Mouse (Mus musculus): ENCODE results near the gene Crk. TPM values are rescaled to one million over a fixed set of nuclear protein-coding genes. Genes with fewer than 3 reads are reported as not detected.

The Crk gene
- 80.6 and 83.1 TPM in 2 replicates for polyA plus RNA-seq (2012; rRNA removed)

DNA sequence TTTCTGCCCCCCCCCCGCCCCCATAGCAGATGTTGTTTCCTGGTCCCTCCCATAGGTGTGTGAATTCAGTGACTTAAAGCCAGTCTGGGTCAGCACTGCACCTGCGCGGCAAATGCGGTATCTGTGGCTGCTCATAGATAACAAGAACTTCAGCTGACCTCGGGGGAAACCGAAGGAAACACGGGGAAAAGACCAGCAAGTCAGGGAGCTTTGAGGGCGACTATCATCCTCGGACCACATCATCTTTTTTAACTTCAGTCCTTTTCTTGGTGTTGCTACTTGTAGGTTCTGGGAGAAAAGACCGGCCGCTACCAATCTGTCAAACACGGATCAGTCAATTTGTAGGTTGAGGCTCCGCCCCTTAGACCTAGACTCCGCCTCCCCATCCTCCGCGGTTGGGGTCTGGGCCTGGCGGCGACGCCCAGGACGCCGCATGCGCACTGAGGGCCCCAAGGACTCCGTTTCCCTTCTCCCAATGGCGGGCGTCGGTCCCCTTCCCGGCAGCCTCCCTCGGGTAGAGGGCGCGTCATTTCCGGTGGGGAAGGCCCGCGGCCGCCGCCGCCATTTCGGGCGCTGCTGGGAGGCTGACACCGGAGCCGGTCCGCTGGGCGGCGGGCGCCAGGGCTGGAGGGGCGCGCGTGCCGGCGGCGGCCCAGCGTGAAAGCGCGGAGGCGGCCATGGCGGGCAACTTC lies at the start of gene Crk:
Crk (plus strand) TSS at position 513 of the 692 bp plus-strand sequence.
- peaks cover 3% of the 10 kb centered on the region; the same call in 1 of the 2 replicates for H3K4me1 ChIP-seq (ENCODE audit: control insufficient read depth, insufficient read depth, low read length)
- H3K27ac ChIP-seq (ENCODE audit: insufficient read depth, low read length), result peak within 1 kb of the TSS; percentile 89
- no peak for TF ChIP-seq CTCF (IDR thresholded peaks at IDR 0.05; ENCODE audit: borderline replicate concordance, insufficient read depth, low read depth, low read length)
- peak; percentile 77 for TF ChIP-seq POLR2A (IDR thresholded peaks at IDR 0.05; ENCODE audit: borderline replicate concordance, insufficient read depth, low read length)
- under 1% methylated on average over 55 of the region's 55 CpGs for WGBS
- peak; percentile 98 to 99 for DNase-seq
- H3K27me3 ChIP-seq (ENCODE audit: control insufficient read depth, insufficient read depth, low read length), result no peaks in the 10 kb centered on the region
- peak within 1 kb of the TSS; percentile 83 for H3K4me3 ChIP-seq (replicated peaks; ENCODE audit: insufficient read depth, low read depth, low read length)

DNA sequence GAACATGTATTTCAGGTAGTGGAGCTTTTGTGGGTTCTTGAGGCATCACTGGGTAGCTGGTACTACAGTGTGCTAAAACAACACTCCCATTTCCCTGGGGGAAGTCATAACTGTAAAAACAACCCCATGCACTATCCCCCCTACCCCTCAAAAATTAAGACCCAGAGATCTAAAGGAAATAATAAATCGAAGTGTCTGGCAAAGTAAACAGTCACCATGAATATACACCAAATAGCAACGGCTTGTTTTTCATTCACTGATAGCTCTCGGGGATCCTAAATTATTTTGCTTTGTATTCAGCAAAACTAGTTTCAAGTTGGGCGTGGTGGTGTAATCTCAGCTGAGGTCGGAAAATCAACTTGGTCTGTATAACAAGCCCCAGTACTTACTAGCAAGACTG lies 49.0 kb upstream of the Crk start:
- no peaks in the 10 kb centered on the region for H3K27me3 ChIP-seq (ENCODE audit: control insufficient read depth, insufficient read depth, low read length)
- 11% methylated on average over 5 of the region's 5 CpGs for WGBS
- DNase-seq, result no peak
- H3K27ac ChIP-seq (ENCODE audit: insufficient read depth, low read length), result no peak overlapping the region
- TF ChIP-seq CTCF (IDR thresholded peaks at IDR 0.05; ENCODE audit: borderline replicate concordance, insufficient read depth, low read depth, low read length) (no peak), POLR2A (IDR thresholded peaks at IDR 0.05; ENCODE audit: borderline replicate concordance, insufficient read depth, low read length) (no peak)
- peak overlapping the region; percentile 70 for H3K4me3 ChIP-seq (replicated peaks; ENCODE audit: insufficient read depth, low read depth, low read length)
- peaks cover 15% of the 10 kb centered on the region for H3K4me1 ChIP-seq (ENCODE audit: control insufficient read depth, insufficient read depth, low read length)

DNA sequence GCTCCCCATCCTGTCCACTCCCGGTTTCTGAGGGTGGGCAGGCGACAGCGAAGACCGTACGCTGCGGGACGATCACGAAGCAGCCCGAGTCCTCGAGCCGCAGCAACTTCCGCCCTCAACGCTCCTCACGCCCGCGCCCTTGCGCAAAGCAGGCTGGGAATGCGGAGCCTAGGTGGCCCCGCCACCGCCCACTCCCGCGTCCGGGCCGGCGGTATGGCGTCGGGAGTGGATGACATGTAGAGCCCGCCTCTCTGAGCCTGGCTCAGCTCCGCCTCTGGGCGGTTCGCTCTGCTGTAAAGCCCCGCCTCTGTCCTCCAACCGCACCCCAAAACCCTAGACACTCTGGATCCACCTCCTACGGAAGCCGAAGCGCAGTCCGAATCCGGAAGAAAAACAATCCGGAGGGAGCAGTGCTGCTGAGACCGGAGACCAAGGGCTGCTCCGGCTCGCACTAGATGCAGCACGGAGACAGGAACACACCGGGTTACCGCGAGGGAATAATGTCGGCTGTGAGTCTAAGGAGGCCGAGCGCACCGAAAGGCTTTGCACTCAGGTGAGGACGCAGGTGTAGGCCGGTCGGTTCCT lies 48.3 kb upstream of the Crk start, which contains the start of gene Inpp5k:
Inpp5k (plus strand) TSS at position 344 of the 585 bp plus-strand sequence.
- WGBS, result under 1% methylated on average over 53 of the region's 53 CpGs

DNA sequence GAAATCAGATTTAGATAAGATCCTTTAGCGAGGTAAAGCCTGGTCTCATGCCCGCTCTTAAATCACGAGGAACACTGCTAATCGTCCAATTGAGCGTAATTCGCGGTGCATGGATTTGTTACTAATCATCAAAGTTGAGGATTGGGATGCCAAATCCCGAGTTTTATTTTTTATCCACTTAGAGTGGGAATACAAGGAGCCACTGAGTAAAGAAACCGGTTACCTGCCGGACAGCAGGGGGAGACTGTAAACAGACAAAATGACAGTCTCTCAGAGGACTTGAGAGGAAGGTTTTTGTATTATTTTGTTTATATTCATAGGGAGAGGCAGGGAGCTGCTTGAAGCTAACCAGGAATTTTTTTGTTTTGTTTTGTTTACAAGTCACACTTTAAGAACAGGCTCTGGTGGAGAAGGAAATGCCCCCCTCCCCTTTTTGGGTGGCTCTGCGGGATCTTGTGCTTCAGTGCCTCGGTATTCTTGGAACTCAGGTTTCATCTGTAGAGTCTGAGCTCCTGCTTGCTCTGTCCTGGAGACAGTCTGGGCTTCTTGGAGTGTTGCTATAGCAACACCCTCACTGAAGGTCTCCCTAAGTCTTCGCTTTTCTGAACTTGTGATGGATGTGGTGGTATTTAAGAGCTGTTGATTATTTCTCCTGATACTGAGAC lies 47.4 kb upstream of the Crk start:
- no peaks in the 10 kb centered on the region for H3K27me3 ChIP-seq (ENCODE audit: control insufficient read depth, insufficient read depth, low read length)
- H3K4me3 ChIP-seq (replicated peaks; ENCODE audit: insufficient read depth, low read depth, low read length), result peak overlapping the region; percentile 88

More for the DNA sequence above, 48.3 kb upstream of the Crk start, which contains the start of gene Inpp5k:
- Histone ChIP-seq H3K4me1 (ENCODE audit: control insufficient read depth, insufficient read depth, low read length) (peaks cover 15% of the 10 kb centered on the region), H3K27me3 (ENCODE audit: control insufficient read depth, insufficient read depth, low read length) (no peaks in the 10 kb centered on the region), H3K27ac (ENCODE audit: insufficient read depth, low read length) (peak within 1 kb of the TSS; percentile 28; the same call in 1 of the 2 replicates), H3K4me3 (replicated peaks; ENCODE audit: insufficient read depth, low read depth, low read length) (peak within 1 kb of the TSS; percentile 88)
- TF ChIP-seq POLR2A (IDR thresholded peaks at IDR 0.05; ENCODE audit: borderline replicate concordance, insufficient read depth, low read length) (peak; percentile 89), CTCF (IDR thresholded peaks at IDR 0.05; ENCODE audit: borderline replicate concordance, insufficient read depth, low read depth, low read length) (no peak)
- DNase-seq, result peak; percentile 96 to 98

DNA sequence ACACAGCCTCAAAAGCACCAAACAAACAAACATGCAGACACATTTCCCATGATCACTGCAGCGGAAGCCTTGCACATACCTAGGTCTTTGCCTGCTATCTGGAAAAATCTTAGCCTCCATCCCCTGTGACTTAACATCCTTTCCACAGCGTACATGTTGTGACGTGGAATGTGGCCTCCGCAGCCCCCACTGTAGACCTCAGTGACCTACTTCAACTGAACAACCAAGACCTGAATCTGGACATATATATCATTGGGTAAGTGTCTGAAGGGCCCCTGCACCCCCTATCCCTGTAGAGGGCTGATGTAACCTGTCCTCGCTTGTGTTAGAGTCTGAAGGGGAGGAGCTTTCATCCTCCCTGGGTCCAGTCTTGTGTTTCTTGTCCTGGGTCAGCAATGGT lies 46.1 kb upstream of the Crk start:
- 94% methylated on average over 5 of the region's 5 CpGs for WGBS
- TF ChIP-seq CTCF (IDR thresholded peaks at IDR 0.05; ENCODE audit: borderline replicate concordance, insufficient read depth, low read depth, low read length) (no peak), POLR2A (IDR thresholded peaks at IDR 0.05; ENCODE audit: borderline replicate concordance, insufficient read depth, low read length) (no peak)
- H3K27me3 ChIP-seq (ENCODE audit: control insufficient read depth, insufficient read depth, low read length), result no peaks in the 10 kb centered on the region
- no peak overlapping the region for H3K27ac ChIP-seq (ENCODE audit: insufficient read depth, low read length)
- peaks cover 15% of the 10 kb centered on the region for H3K4me1 ChIP-seq (ENCODE audit: control insufficient read depth, insufficient read depth, low read length)
- no peak overlapping the region for H3K4me3 ChIP-seq (replicated peaks; ENCODE audit: insufficient read depth, low read depth, low read length)
- no peak for DNase-seq

More for the DNA sequence above, 47.4 kb upstream of the Crk start:
- TF ChIP-seq POLR2A (IDR thresholded peaks at IDR 0.05; ENCODE audit: borderline replicate concordance, insufficient read depth, low read length) (no peak), CTCF (IDR thresholded peaks at IDR 0.05; ENCODE audit: borderline replicate concordance, insufficient read depth, low read depth, low read length) (peak; percentile 10; the same call in 1 of the 2 replicates)
- peak; percentile 49 to 53 for DNase-seq
- 2% methylated on average over 13 of the region's 13 CpGs for WGBS
- Histone ChIP-seq H3K27ac (ENCODE audit: insufficient read depth, low read length) (0 out of 2 replicates have a peak overlapping the region, but pooled peaks have one; percentile 28), H3K4me1 (ENCODE audit: control insufficient read depth, insufficient read depth, low read length) (peaks cover 15% of the 10 kb centered on the region)

DNA sequence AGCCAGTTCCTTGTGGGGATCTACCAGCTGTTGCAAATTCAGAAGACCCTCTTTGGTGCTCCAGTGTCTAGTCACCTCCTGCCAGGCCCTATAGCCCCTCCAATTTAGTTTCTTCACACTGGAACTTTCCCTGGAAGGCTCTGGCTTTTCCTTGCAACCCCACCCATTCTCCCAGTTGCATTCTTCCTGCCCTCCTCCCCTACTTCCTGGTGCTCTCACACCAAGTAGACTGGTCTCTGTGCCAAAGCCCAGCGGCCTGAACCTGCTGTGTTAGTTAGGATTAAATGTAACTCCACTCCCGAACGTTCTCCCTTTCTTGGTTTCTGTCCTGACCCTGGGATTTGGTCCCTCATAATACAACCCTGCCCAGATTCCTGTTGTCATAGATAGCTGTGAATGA lies 44.3 kb upstream of the Crk start:
- TF ChIP-seq CTCF (IDR thresholded peaks at IDR 0.05; ENCODE audit: borderline replicate concordance, insufficient read depth, low read depth, low read length) (no peak), POLR2A (IDR thresholded peaks at IDR 0.05; ENCODE audit: borderline replicate concordance, insufficient read depth, low read length) (no peak)
- H3K27ac ChIP-seq (ENCODE audit: insufficient read depth, low read length), result no peak overlapping the region
- no peaks in the 10 kb centered on the region for H3K27me3 ChIP-seq (ENCODE audit: control insufficient read depth, insufficient read depth, low read length)
- H3K4me3 ChIP-seq (replicated peaks; ENCODE audit: insufficient read depth, low read depth, low read length), result no peak overlapping the region
- H3K4me1 ChIP-seq (ENCODE audit: control insufficient read depth, insufficient read depth, low read length), result peaks cover 15% of the 10 kb centered on the region
- 79% methylated on average over 3 of the region's 3 CpGs for WGBS
- DNase-seq, result no peak

DNA sequence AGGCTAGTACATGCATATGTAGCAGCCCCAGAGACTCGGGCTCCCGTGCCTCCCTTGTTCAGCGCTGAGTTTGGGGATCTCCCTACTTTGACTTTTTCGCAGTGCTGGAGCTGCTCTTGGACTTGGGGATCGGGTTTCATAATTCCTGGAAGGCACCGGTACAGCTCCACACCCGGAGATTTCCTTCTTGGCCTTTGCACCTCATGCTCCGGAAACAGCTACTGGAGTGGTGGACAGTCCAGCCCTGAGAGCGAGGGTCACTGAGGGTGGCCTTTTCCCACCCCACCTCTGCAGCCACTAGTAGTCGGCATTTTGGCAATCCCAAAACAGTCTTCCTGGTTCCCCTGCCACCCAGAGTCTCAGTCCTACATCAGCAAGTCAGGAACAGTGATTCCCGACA lies 43.7 kb upstream of the Crk start:
- no peak for TF ChIP-seq POLR2A (IDR thresholded peaks at IDR 0.05; ENCODE audit: borderline replicate concordance, insufficient read depth, low read length)
- no peak for TF ChIP-seq CTCF (IDR thresholded peaks at IDR 0.05; ENCODE audit: borderline replicate concordance, insufficient read depth, low read depth, low read length)
- no peak for DNase-seq
- Histone ChIP-seq H3K4me1 (ENCODE audit: control insufficient read depth, insufficient read depth, low read length) (peaks cover 15% of the 10 kb centered on the region), H3K4me3 (replicated peaks; ENCODE audit: insufficient read depth, low read depth, low read length) (no peak overlapping the region), H3K27ac (ENCODE audit: insufficient read depth, low read length) (no peak overlapping the region), H3K27me3 (ENCODE audit: control insufficient read depth, insufficient read depth, low read length) (no peaks in the 10 kb centered on the region)
- WGBS, result 83% methylated on average over 11 of the region's 11 CpGs

Measured in cerebellum, adult 2 months (tissue).